Mouse (Mus musculus): ENCODE results near the gene Ccr7. TPM values are rescaled to one million over a fixed set of nuclear protein-coding genes. Genes with fewer than 3 reads are reported as not detected.

The Ccr7 gene
- polyA plus RNA-seq, 1 experiment from 2014 or later = 0.32 TPM

- Histone ChIP-seq H3K27ac (ENCODE audit: low read length) (peak overlapping the region; percentile 30; the same call in 1 of the 2 replicates), H3K36me3 (ENCODE audit: control insufficient read depth, insufficient read depth) (no peaks in the 10 kb centered on the region)
- ATAC-seq (ENCODE audit: low read depth) = peak; percentile 41
Measured at GRCm38 (mm10) chr11:99126482-99127253, 28.2 kb downstream of the Ccr7 start.

GRCm38 (mm10) chr11:99124635-99125029, 30.2 kb downstream of the Ccr7 start:
- Histone ChIP-seq H3K4me1 (ENCODE audit: control insufficient read depth, low read depth, low read length) (no peaks in the 10 kb centered on the region), H3K36me3 (ENCODE audit: control insufficient read depth, insufficient read depth) (no peaks in the 10 kb centered on the region), H3K27ac (ENCODE audit: low read length) (no peak overlapping the region), H3K4me2 (ENCODE audit: low read depth, low read length) (no peak overlapping the region), H3K4me3 (ENCODE audit: low read depth, low read length) (no peak overlapping the region), H3K9me3 (replicated peaks; ENCODE audit: control insufficient read depth, low read length) (no peaks in the 10 kb centered on the region), H3K9ac (ENCODE audit: low read depth, low read length) (no peak overlapping the region), H3K27me3 (ENCODE audit: control insufficient read depth, insufficient read depth, low read depth, low read length) (no peaks in the 10 kb centered on the region)
- WGBS (ENCODE audit: insufficient replicate concordance) = 48% methylated on average over 10 of the region's 10 CpGs
- ATAC-seq (ENCODE audit: low read depth) = no peak

More at GRCm38 (mm10) chr11:99126482-99127253, 28.2 kb downstream of the Ccr7 start:
- Histone ChIP-seq H3K4me2 (ENCODE audit: low read depth, low read length) (no peak overlapping the region), H3K4me1 (ENCODE audit: control insufficient read depth, low read depth, low read length) (no peaks in the 10 kb centered on the region; the same call in 1 of the 2 replicates), H3K9ac (ENCODE audit: low read depth, low read length) (no peak overlapping the region), H3K4me3 (ENCODE audit: low read depth, low read length) (no peak overlapping the region), H3K9me3 (replicated peaks; ENCODE audit: control insufficient read depth, low read length) (no peaks in the 10 kb centered on the region), H3K27me3 (ENCODE audit: control insufficient read depth, insufficient read depth, low read depth, low read length) (no peaks in the 10 kb centered on the region; the same call in 1 of the 2 replicates)
- 9% methylated on average over 5 of the region's 5 CpGs for WGBS (ENCODE audit: insufficient replicate concordance)

GRCm38 (mm10) chr11:99123977-99124634, 30.8 kb downstream of the Ccr7 start:
- Histone ChIP-seq H3K9me3 (replicated peaks; ENCODE audit: control insufficient read depth, low read length) (no peaks in the 10 kb centered on the region), H3K4me2 (ENCODE audit: low read depth, low read length) (no peak overlapping the region), H3K4me1 (ENCODE audit: control insufficient read depth, low read depth, low read length) (no peaks in the 10 kb centered on the region), H3K36me3 (ENCODE audit: control insufficient read depth, insufficient read depth) (no peaks in the 10 kb centered on the region), H3K27ac (ENCODE audit: low read length) (no peak overlapping the region), H3K9ac (ENCODE audit: low read depth, low read length) (no peak overlapping the region), H3K4me3 (ENCODE audit: low read depth, low read length) (no peak overlapping the region), H3K27me3 (ENCODE audit: control insufficient read depth, insufficient read depth, low read depth, low read length) (no peaks in the 10 kb centered on the region)
- WGBS (ENCODE audit: insufficient replicate concordance) = 21% methylated on average over 15 of the region's 15 CpGs
- ATAC-seq (ENCODE audit: low read depth) = no peak

- H3K27me3 ChIP-seq (ENCODE audit: control insufficient read depth, insufficient read depth, low read depth, low read length) = no peaks in the 10 kb centered on the region
- no peak for ATAC-seq (ENCODE audit: low read depth)
- WGBS (ENCODE audit: insufficient replicate concordance) = 72% methylated on average over 3 of the region's 3 CpGs
- no peak overlapping the region for H3K9ac ChIP-seq (ENCODE audit: low read depth, low read length)
- no peak overlapping the region for H3K4me2 ChIP-seq (ENCODE audit: low read depth, low read length)
- no peaks in the 10 kb centered on the region for H3K4me1 ChIP-seq (ENCODE audit: control insufficient read depth, low read depth, low read length)
- no peaks in the 10 kb centered on the region for H3K36me3 ChIP-seq (ENCODE audit: control insufficient read depth, insufficient read depth)
- H3K27ac ChIP-seq (ENCODE audit: low read length) = no peak overlapping the region
- no peaks in the 10 kb centered on the region for H3K9me3 ChIP-seq (replicated peaks; ENCODE audit: control insufficient read depth, low read length)
- H3K4me3 ChIP-seq (ENCODE audit: low read depth, low read length) = no peak overlapping the region
Measured at GRCm38 (mm10) chr11:99122703-99123102, 32.2 kb downstream of the Ccr7 start.

GRCm38 (mm10) chr11:99121218-99121631, 33.7 kb downstream of the Ccr7 start:
- Histone ChIP-seq H3K4me2 (ENCODE audit: low read depth, low read length) (no peak overlapping the region), H3K4me3 (ENCODE audit: low read depth, low read length) (no peak overlapping the region), H3K27ac (ENCODE audit: low read length) (no peak overlapping the region), H3K4me1 (ENCODE audit: control insufficient read depth, low read depth, low read length) (no peaks in the 10 kb centered on the region), H3K9ac (ENCODE audit: low read depth, low read length) (no peak overlapping the region), H3K36me3 (ENCODE audit: control insufficient read depth, insufficient read depth) (no peaks in the 10 kb centered on the region), H3K27me3 (ENCODE audit: control insufficient read depth, insufficient read depth, low read depth, low read length) (no peaks in the 10 kb centered on the region), H3K9me3 (replicated peaks; ENCODE audit: control insufficient read depth, low read length) (no peaks in the 10 kb centered on the region)
- 67% methylated on average over 14 of the region's 14 CpGs for WGBS (ENCODE audit: insufficient replicate concordance)
- no peak for ATAC-seq (ENCODE audit: low read depth)

GRCm38 (mm10) chr11:99120524-99121217, 34.2 kb downstream of the Ccr7 start:
- Histone ChIP-seq H3K9ac (ENCODE audit: low read depth, low read length) (no peak overlapping the region), H3K4me3 (ENCODE audit: low read depth, low read length) (no peak overlapping the region), H3K9me3 (replicated peaks; ENCODE audit: control insufficient read depth, low read length) (no peaks in the 10 kb centered on the region), H3K4me1 (ENCODE audit: control insufficient read depth, low read depth, low read length) (no peaks in the 10 kb centered on the region), H3K27ac (ENCODE audit: low read length) (no peak overlapping the region), H3K36me3 (ENCODE audit: control insufficient read depth, insufficient read depth) (no peaks in the 10 kb centered on the region), H3K4me2 (ENCODE audit: low read depth, low read length) (no peak overlapping the region), H3K27me3 (ENCODE audit: control insufficient read depth, insufficient read depth, low read depth, low read length) (no peaks in the 10 kb centered on the region)
- 71% methylated on average over 20 of the region's 20 CpGs for WGBS (ENCODE audit: insufficient replicate concordance)
- ATAC-seq (ENCODE audit: low read depth) = no peak

- Histone ChIP-seq H3K9ac (ENCODE audit: low read depth, low read length) (no peak overlapping the region), H3K9me3 (replicated peaks; ENCODE audit: control insufficient read depth, low read length) (no peaks in the 10 kb centered on the region), H3K36me3 (ENCODE audit: control insufficient read depth, insufficient read depth) (no peaks in the 10 kb centered on the region), H3K27me3 (ENCODE audit: control insufficient read depth, insufficient read depth, low read depth, low read length) (no peaks in the 10 kb centered on the region), H3K4me2 (ENCODE audit: low read depth, low read length) (no peak overlapping the region), H3K27ac (ENCODE audit: low read length) (no peak overlapping the region), H3K4me1 (ENCODE audit: control insufficient read depth, low read depth, low read length) (no peaks in the 10 kb centered on the region), H3K4me3 (ENCODE audit: low read depth, low read length) (no peak overlapping the region)
- WGBS (ENCODE audit: insufficient replicate concordance) = 71% methylated on average over 7 of the region's 7 CpGs
- ATAC-seq (ENCODE audit: low read depth) = no peak
Measured at GRCm38 (mm10) chr11:99118963-99119362, 35.9 kb downstream of the Ccr7 start.

- Histone ChIP-seq H3K4me2 (ENCODE audit: low read depth, low read length) (no peak overlapping the region), H3K36me3 (ENCODE audit: control insufficient read depth, insufficient read depth) (no peaks in the 10 kb centered on the region), H3K4me1 (ENCODE audit: control insufficient read depth, low read depth, low read length) (no peaks in the 10 kb centered on the region), H3K4me3 (ENCODE audit: low read depth, low read length) (no peak overlapping the region), H3K9me3 (replicated peaks; ENCODE audit: control insufficient read depth, low read length) (no peaks in the 10 kb centered on the region), H3K27ac (ENCODE audit: low read length) (no peak overlapping the region), H3K27me3 (ENCODE audit: control insufficient read depth, insufficient read depth, low read depth, low read length) (no peaks in the 10 kb centered on the region), H3K9ac (ENCODE audit: low read depth, low read length) (no peak overlapping the region)
- ATAC-seq (ENCODE audit: low read depth) = no peak
- WGBS (ENCODE audit: insufficient replicate concordance) = 86% methylated on average over 1 of the region's 1 CpGs
Measured at GRCm38 (mm10) chr11:99118420-99118819, 36.5 kb downstream of the Ccr7 start.

- no peak overlapping the region for H3K4me3 ChIP-seq (ENCODE audit: low read depth, low read length)
- no peak overlapping the region for H3K27ac ChIP-seq (ENCODE audit: low read length)
- H3K9ac ChIP-seq (ENCODE audit: low read depth, low read length) = no peak overlapping the region
- no peaks in the 10 kb centered on the region for H3K27me3 ChIP-seq (ENCODE audit: control insufficient read depth, insufficient read depth, low read depth, low read length)
- ATAC-seq (ENCODE audit: low read depth) = no peak
- 67% methylated on average over 7 of the region's 7 CpGs for WGBS (ENCODE audit: insufficient replicate concordance)
- no peaks in the 10 kb centered on the region for H3K9me3 ChIP-seq (replicated peaks; ENCODE audit: control insufficient read depth, low read length)
- no peaks in the 10 kb centered on the region for H3K4me1 ChIP-seq (ENCODE audit: control insufficient read depth, low read depth, low read length)
- no peaks in the 10 kb centered on the region for H3K36me3 ChIP-seq (ENCODE audit: control insufficient read depth, insufficient read depth)
- no peak overlapping the region for H3K4me2 ChIP-seq (ENCODE audit: low read depth, low read length)
Measured at GRCm38 (mm10) chr11:99117907-99118306, 37.0 kb downstream of the Ccr7 start.
